Mouse (Mus musculus) ES-Bruce4 (cell line): ENCODE data around the gene Wars2.

ENCODE experiments used
- CTCF ChIP-seq: IDR thresholded peaks from one replicate; pipeline ENCODE4 v1.8.1; 2011; ENCODE audit warnings: low read depth, low read length
- EP300 ChIP-seq: IDR thresholded peaks from 2 replicates; pipeline ENCODE4 v1.6.1; 2011; ENCODE audit warnings: low read depth, low read length; ENCODE audit not compliant: insufficient read depth
- POLR2A ChIP-seq: IDR thresholded peaks from one replicate; pipeline ENCODE4 v1.8.1; 2011; ENCODE audit warnings: low read length; ENCODE audit not compliant: insufficient read depth

GRCm38 (mm10) chr3:99255411-99256365 lies 114.8 kb downstream of the Wars2 start:
- no peak for TF ChIP-seq CTCF
- TF ChIP-seq POLR2A = no peak
- TF ChIP-seq EP300 = no peak
